Mouse (Mus musculus): ENCODE data around the gene Metrn. TPM values are rescaled to one million over a fixed set of nuclear protein-coding genes. Genes with fewer than 3 reads are reported as not detected.

The Metrn gene
- polyA plus RNA-seq, 1 experiment from 2014 or later, result 10.3 TPM

- peak; percentile 79 for DNase-seq (ENCODE audit: low spot score)
- H3K9me3 ChIP-seq (ENCODE audit: control insufficient read depth, low read length), result no peaks in the 10 kb centered on the region
- H3K36me3 ChIP-seq (ENCODE audit: control insufficient read depth, insufficient read depth, low read length), result no peaks in the 10 kb centered on the region
- H3K27me3 ChIP-seq (replicated peaks; ENCODE audit: control insufficient read depth, insufficient read depth, low read length), result peaks cover 1% of the 10 kb centered on the region
- no peak overlapping the region for H3K4me2 ChIP-seq (ENCODE audit: low read depth, low read length)
- H3K4me1 ChIP-seq (ENCODE audit: control insufficient read depth, insufficient read depth, low read length), result no peaks in the 10 kb centered on the region
- no peak overlapping the region for H3K4me3 ChIP-seq (ENCODE audit: low read depth, low read length)
- 12% methylated on average over 10 of the region's 10 CpGs for WGBS
- ATAC-seq (ENCODE audit: low read depth), result peak; percentile 82
- no peak overlapping the region for H3K9ac ChIP-seq (ENCODE audit: low read depth, low read length)
- H3K27ac ChIP-seq (replicated peaks; ENCODE audit: low read depth, low read length), result no peak overlapping the region
Measured at GRCm38 (mm10) chr17:25802825-25803517, 6.0 kb upstream of the Metrn start.

GRCm38 (mm10) chr17:25801029-25801428 lies 4.1 kb upstream of the Metrn start:
- Histone ChIP-seq H3K27me3 (replicated peaks; ENCODE audit: control insufficient read depth, insufficient read depth, low read length) (no peaks in the 10 kb centered on the region; the same call in 1 of the 2 replicates), H3K4me3 (ENCODE audit: low read depth, low read length) (no peak overlapping the region), H3K4me2 (ENCODE audit: low read depth, low read length) (no peak overlapping the region), H3K36me3 (ENCODE audit: control insufficient read depth, insufficient read depth, low read length) (no peaks in the 10 kb centered on the region), H3K9ac (ENCODE audit: low read depth, low read length) (no peak overlapping the region), H3K4me1 (ENCODE audit: control insufficient read depth, insufficient read depth, low read length) (peaks cover 8% of the 10 kb centered on the region), H3K27ac (replicated peaks; ENCODE audit: low read depth, low read length) (no peak overlapping the region), H3K9me3 (ENCODE audit: control insufficient read depth, low read length) (no peaks in the 10 kb centered on the region)
- DNase-seq (ENCODE audit: low spot score) (peak; percentile 80), ATAC-seq (ENCODE audit: low read depth) (peak; percentile 26; the same call in 1 of the 2 replicates)
- 7% methylated on average over 6 of the region's 6 CpGs for WGBS

- peak overlapping the region; percentile 79 for H3K4me3 ChIP-seq (ENCODE audit: low read depth, low read length)
- no peaks in the 10 kb centered on the region for H3K27me3 ChIP-seq (replicated peaks; ENCODE audit: control insufficient read depth, insufficient read depth, low read length)
- 3% methylated on average over 27 of the region's 37 CpGs for WGBS
- peak overlapping the region; percentile 24; the same call in 1 of the 2 replicates for H3K27ac ChIP-seq (replicated peaks; ENCODE audit: low read depth, low read length)
- peaks cover 20% of the 10 kb centered on the region for H3K4me1 ChIP-seq (ENCODE audit: control insufficient read depth, insufficient read depth, low read length)
- no peaks in the 10 kb centered on the region for H3K9me3 ChIP-seq (ENCODE audit: control insufficient read depth, low read length)
- no peaks in the 10 kb centered on the region for H3K36me3 ChIP-seq (ENCODE audit: control insufficient read depth, insufficient read depth, low read length)
- peak overlapping the region; percentile 97 for H3K4me2 ChIP-seq (ENCODE audit: low read depth, low read length)
- peak overlapping the region; percentile 68 for H3K9ac ChIP-seq (ENCODE audit: low read depth, low read length)
- no peak for DNase-seq (ENCODE audit: low spot score)
- ATAC-seq (ENCODE audit: low read depth), result 0 out of 2 replicates have a peak, but pooled peaks have one; percentile 0
Measured at GRCm38 (mm10) chr17:25796211-25796771, 645 bp downstream of the Metrn start.

- no peak; the same call in 1 of the 2 replicates for ATAC-seq (ENCODE audit: low read depth)
- Histone ChIP-seq H3K27me3 (replicated peaks; ENCODE audit: control insufficient read depth, insufficient read depth, low read length) (no peaks in the 10 kb centered on the region), H3K4me3 (ENCODE audit: low read depth, low read length) (peak within 1 kb of the TSS; percentile 79), H3K9ac (ENCODE audit: low read depth, low read length) (peak within 1 kb of the TSS; percentile 68), H3K4me1 (ENCODE audit: control insufficient read depth, insufficient read depth, low read length) (peaks cover 26% of the 10 kb centered on the region), H3K9me3 (ENCODE audit: control insufficient read depth, low read length) (no peaks in the 10 kb centered on the region), H3K4me2 (ENCODE audit: low read depth, low read length) (peak within 1 kb of the TSS; percentile 97), H3K36me3 (ENCODE audit: control insufficient read depth, insufficient read depth, low read length) (no peaks in the 10 kb centered on the region), H3K27ac (replicated peaks; ENCODE audit: low read depth, low read length) (peak within 1 kb of the TSS; percentile 24; the same call in 1 of the 2 replicates)
- DNase-seq (ENCODE audit: low spot score), result peak; percentile 78
- WGBS, result 19% methylated on average over 5 of the region's 6 CpGs
Measured at GRCm38 (mm10) chr17:25795609-25796092, 1.3 kb downstream of the Metrn start, which contains the start of gene AC134908.4. Gene AC134908.4 (minus strand): TSS chr17:25795659.

GRCm38 (mm10) chr17:25794998-25795397 lies 1.9 kb downstream of the Metrn start:
- Histone ChIP-seq H3K9ac (ENCODE audit: low read depth, low read length) (peak overlapping the region; percentile 68; the same call in 1 of the 2 replicates), H3K4me3 (ENCODE audit: low read depth, low read length) (peak overlapping the region; percentile 79; the same call in 1 of the 2 replicates), H3K9me3 (ENCODE audit: control insufficient read depth, low read length) (no peaks in the 10 kb centered on the region), H3K27ac (replicated peaks; ENCODE audit: low read depth, low read length) (no peak overlapping the region), H3K4me2 (ENCODE audit: low read depth, low read length) (peak overlapping the region; percentile 97; the same call in 1 of the 2 replicates), H3K36me3 (ENCODE audit: control insufficient read depth, insufficient read depth, low read length) (no peaks in the 10 kb centered on the region; the same call in 1 of the 2 replicates), H3K4me1 (ENCODE audit: control insufficient read depth, insufficient read depth, low read length) (peaks cover 26% of the 10 kb centered on the region), H3K27me3 (replicated peaks; ENCODE audit: control insufficient read depth, insufficient read depth, low read length) (no peaks in the 10 kb centered on the region)
- WGBS, result 84% methylated on average over 15 of the region's 17 CpGs
- ATAC-seq (ENCODE audit: low read depth), result no peak
- no peak for DNase-seq (ENCODE audit: low spot score)

- Histone ChIP-seq H3K36me3 (ENCODE audit: control insufficient read depth, insufficient read depth, low read length) (peaks cover 5% of the 10 kb centered on the region; the same call in 1 of the 2 replicates), H3K4me2 (ENCODE audit: low read depth, low read length) (0 out of 2 replicates have a peak overlapping the region, but pooled peaks have one; percentile 97), H3K9me3 (ENCODE audit: control insufficient read depth, low read length) (no peaks in the 10 kb centered on the region), H3K4me1 (ENCODE audit: control insufficient read depth, insufficient read depth, low read length) (peaks cover 26% of the 10 kb centered on the region), H3K4me3 (ENCODE audit: low read depth, low read length) (no peak overlapping the region), H3K9ac (ENCODE audit: low read depth, low read length) (no peak overlapping the region), H3K27ac (replicated peaks; ENCODE audit: low read depth, low read length) (no peak overlapping the region), H3K27me3 (replicated peaks; ENCODE audit: control insufficient read depth, insufficient read depth, low read length) (no peaks in the 10 kb centered on the region)
- 59% methylated on average over 13 of the region's 13 CpGs for WGBS
- ATAC-seq (ENCODE audit: low read depth) (no peak), DNase-seq (ENCODE audit: low spot score) (no peak)
Measured at GRCm38 (mm10) chr17:25794197-25794596, 2.7 kb downstream of the Metrn start.

GRCm38 (mm10) chr17:25792615-25793014 lies 4.3 kb downstream of the Metrn start, which contains the start of gene Fam173a:
Gene Fam173a (minus strand): TSS chr17:25792901.
- under 1% methylated on average over 13 of the region's 14 CpGs for WGBS
- peak within 1 kb of the TSS; percentile 93 for H3K27ac ChIP-seq (replicated peaks; ENCODE audit: low read depth, low read length)
- H3K9me3 ChIP-seq (ENCODE audit: control insufficient read depth, low read length), result no peaks in the 10 kb centered on the region
- DNase-seq (ENCODE audit: low spot score), result peak; percentile 92
- peak within 1 kb of the TSS; percentile 78 for H3K9ac ChIP-seq (ENCODE audit: low read depth, low read length)
- ATAC-seq (ENCODE audit: low read depth), result peak; percentile 66; the same call in 1 of the 2 replicates
- H3K4me2 ChIP-seq (ENCODE audit: low read depth, low read length), result peak within 1 kb of the TSS; percentile 93
- peaks cover 25% of the 10 kb centered on the region for H3K4me1 ChIP-seq (ENCODE audit: control insufficient read depth, insufficient read depth, low read length)
- H3K4me3 ChIP-seq (ENCODE audit: low read depth, low read length), result peak within 1 kb of the TSS; percentile 81
- H3K27me3 ChIP-seq (replicated peaks; ENCODE audit: control insufficient read depth, insufficient read depth, low read length), result no peaks in the 10 kb centered on the region
- peaks cover 15% of the 10 kb centered on the region; the same call in 1 of the 2 replicates for H3K36me3 ChIP-seq (ENCODE audit: control insufficient read depth, insufficient read depth, low read length)

GRCm38 (mm10) chr17:25791843-25792527 lies 5.0 kb downstream of the Metrn start:
- WGBS, result under 1% methylated on average over 45 of the region's 45 CpGs
- Histone ChIP-seq H3K4me3 (ENCODE audit: low read depth, low read length) (peak overlapping the region; percentile 81), H3K4me2 (ENCODE audit: low read depth, low read length) (peak overlapping the region; percentile 93), H3K27me3 (replicated peaks; ENCODE audit: control insufficient read depth, insufficient read depth, low read length) (no peaks in the 10 kb centered on the region), H3K9ac (ENCODE audit: low read depth, low read length) (peak overlapping the region; percentile 78), H3K9me3 (ENCODE audit: control insufficient read depth, low read length) (no peaks in the 10 kb centered on the region), H3K27ac (replicated peaks; ENCODE audit: low read depth, low read length) (peak overlapping the region; percentile 93), H3K4me1 (ENCODE audit: control insufficient read depth, insufficient read depth, low read length) (peaks cover 21% of the 10 kb centered on the region), H3K36me3 (ENCODE audit: control insufficient read depth, insufficient read depth, low read length) (peaks cover 19% of the 10 kb centered on the region; the same call in 1 of the 2 replicates)
- ATAC-seq (ENCODE audit: low read depth), result peak; percentile 70
- peak; percentile 88 for DNase-seq (ENCODE audit: low spot score)

Data from embryonic facial prominence, embryonic 14.5 days (tissue).